Mouse (Mus musculus): ENCODE measurements at regions not wholly inside any gene's neighbourhood (a gene's known extent, or its start where the extent isn't known, plus 50 kb on each side); places are given as distances from the start of the nearest gene placed in this dataset.

- no peak for DNase-seq (ENCODE audit: low spot score in 2 of 2)
Observed at GRCm38 (mm10) chr11:7944956-7945515, 719.3 kb downstream of the Tns3 start.

DNA sequence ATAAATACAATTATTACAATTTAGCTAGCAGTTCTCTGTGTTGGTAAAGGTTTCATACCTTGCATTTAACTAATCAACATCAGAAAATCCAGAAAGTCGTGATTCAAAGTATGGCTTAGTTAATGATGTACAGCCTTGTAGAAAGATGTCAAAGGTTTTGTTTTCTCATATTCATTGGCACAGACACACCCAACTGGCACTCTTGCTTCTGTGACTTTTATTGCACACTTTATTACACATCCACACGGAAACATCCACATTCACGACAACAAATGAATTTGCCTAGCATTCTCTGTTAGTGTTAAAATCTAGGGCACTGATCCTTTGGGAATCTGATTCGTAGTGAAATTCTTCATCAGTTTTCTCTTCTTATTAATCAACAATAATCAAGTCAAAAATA, 720.0 kb downstream of the Tns3 start:
- no peak for DNase-seq (ENCODE audit: low spot score in 2 of 2)

DNA sequence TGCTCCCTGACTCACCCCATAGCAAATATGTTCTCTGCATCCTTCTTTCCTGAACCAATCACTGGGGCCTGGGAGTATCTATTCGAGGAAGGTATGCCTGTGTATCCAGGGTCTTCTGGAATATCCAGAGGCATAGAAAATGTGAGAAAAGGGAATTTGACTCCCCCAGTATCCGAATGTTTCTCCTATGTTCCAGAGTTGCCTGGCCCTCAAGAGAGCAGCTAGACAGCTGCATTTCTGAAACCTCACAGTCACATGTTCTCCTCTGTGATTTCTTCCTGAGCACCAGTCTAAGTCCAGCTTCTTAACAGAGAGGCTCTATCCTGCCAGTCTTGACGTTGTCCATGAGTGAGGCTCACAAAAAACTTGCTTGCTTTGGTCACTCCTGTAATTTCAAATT, 719.9 kb upstream of the Igfbp3 start:
- DNase-seq (ENCODE audit: low spot score in 2 of 2), result no peak

- no peak for DNase-seq (ENCODE audit: low spot score in 2 of 2)
Observed at GRCm38 (mm10) chr11:7932638-7933037, 718.9 kb upstream of the Igfbp3 start.

GRCm38 (mm10) chr11:7931064-7931797, 717.5 kb upstream of the Igfbp3 start:
- DNase-seq (ENCODE audit: low spot score in 2 of 2), result peak in 1 of 2 experiments; percentile 19

DNA sequence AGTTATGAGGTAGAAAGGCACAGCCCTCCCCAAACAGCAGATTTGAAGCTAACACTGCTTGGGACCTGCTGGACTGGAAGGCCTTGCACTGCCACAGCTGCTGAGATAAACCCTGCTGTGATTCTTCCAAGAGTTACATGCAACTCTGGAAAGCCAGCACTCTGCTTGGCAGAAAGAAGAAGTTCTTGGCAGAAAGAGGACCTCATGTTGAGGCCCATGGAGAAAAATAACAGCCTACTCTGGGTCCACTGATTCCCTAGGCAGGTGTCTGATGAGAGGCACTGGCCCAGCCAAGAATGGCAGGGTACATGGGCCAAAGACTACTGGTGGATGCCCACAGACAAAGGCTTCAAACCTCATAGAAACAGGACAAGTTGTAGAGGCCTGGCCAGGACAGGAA, 714.0 kb upstream of the Igfbp3 start:
- DNase-seq (ENCODE audit: low spot score in 2 of 2), result no peak

- DNase-seq (ENCODE audit: low spot score in 2 of 2), result no peak
Observed at GRCm38 (mm10) chr11:7912036-7912435, 698.3 kb upstream of the Igfbp3 start.

DNA sequence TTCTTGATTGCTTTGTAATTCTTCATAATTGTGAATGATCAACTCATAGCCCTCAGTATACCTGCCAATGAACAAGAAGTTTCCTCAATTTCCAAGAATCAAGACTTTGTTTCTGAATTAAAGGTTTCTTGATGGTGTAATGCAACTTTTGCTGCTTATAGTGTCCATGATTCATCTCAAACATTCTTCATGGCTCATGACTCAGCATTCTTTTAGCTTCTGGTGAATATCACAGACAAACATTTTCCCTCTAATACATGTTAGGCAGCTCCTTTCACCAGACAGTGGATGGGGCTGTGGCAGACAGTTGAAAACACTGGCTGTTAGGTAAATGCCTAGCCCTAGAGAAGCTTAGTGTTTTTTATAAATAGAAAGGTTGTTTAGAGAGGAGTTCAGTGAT, 686.5 kb upstream of the Igfbp3 start:
- no peak for DNase-seq (ENCODE audit: low spot score in 2 of 2)

GRCm38 (mm10) chr11:7898204-7898603, 684.5 kb upstream of the Igfbp3 start:
- no peak for DNase-seq (ENCODE audit: low spot score in 2 of 2)

DNA sequence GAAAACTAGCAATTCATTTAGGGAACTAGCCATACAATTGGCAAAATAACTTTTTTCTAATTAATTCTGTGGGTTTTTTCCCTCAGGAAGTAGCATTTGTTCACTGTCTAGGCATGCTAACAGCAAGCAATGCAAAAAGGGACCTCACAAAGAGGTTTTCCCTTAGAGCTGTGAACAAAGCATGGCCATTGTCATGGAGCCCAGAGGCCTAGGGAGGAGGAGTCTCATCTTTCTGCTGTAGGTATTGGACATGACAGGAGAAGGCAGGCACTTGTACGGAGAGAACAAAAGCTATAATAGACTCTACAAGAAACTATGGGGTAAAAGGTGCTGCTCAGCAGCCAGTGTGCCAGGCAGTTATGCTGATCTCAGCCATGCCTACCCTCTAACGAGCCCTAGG, 666.8 kb upstream of the Igfbp3 start:
- DNase-seq (ENCODE audit: low spot score in 2 of 2), result no peak

- DNase-seq (ENCODE audit: low spot score in 2 of 2), result no peak
Observed at GRCm38 (mm10) chr11:7864116-7864515, 650.4 kb upstream of the Igfbp3 start.

DNA sequence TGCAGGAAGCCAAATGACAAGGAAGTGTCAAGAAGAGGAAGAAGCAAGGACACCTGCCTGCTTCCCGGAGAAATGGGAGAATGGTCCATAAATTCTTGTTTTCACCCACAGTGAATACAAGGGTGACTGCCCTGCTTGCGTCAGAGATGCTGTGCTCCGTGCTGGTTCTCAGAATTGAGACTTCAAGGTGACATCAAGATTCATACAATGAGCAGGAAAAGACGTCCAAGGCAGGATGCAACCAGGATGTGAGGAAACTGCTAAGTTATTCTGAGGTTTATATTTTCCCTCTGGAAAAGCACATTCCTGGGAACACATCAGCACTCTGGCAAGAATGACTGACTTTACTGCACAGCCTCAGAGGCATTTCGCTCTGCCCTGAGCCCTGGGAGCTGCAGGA, 650.0 kb upstream of the Igfbp3 start:
- no peak for DNase-seq (ENCODE audit: low spot score in 2 of 2)

GRCm38 (mm10) chr11:7862547-7862946, 648.8 kb upstream of the Igfbp3 start:
- DNase-seq (ENCODE audit: low spot score in 2 of 2), result no peak

GRCm38 (mm10) chr11:7852612-7853011, 638.9 kb upstream of the Igfbp3 start:
- no peak for DNase-seq (ENCODE audit: low spot score in 2 of 2)

DNA sequence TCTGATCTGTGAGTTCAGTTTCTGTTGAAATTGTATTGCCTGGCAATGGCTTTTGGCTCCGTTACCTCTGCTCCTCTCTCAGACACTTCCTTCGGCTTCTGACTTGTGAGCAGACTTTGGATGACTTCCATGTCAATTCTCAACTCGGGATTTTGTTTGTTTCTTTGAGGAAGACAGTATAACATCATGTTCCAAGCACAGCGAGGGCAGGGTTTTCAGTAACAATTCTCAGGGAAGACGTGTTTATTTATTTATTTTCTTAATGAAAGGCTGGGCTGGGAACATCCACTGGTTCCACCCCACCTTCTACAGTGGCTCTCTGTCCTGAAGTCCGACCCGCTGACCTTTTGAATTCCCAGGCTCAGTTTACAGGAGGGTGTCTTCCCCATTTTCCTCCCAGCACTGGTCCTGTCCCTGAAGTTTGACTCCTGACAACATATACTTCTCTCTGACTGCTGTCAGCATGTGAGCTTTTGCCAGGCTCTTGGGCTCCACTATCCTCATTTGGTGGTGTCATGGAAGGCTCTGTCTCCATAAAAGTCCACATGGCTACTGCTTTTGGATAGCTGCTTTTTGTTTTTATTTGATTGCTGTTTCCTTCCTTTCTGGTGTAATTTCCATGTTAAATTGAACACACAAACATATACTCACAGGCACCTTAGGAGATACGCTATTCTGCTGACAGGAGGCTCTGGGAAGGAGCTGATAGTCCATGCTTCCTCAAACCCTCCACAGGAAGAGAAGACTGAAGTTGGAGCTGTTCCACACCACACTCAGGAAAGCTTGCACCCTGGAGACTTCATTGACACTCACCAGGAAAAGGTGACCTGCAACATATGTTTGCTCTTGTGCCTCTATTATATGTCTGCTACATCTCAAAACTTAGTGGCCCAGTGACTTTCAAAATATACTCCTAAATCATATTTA, 624.9 kb upstream of the Igfbp3 start:
- DNase-seq (ENCODE audit: low spot score in 2 of 2), result no peak

DNA sequence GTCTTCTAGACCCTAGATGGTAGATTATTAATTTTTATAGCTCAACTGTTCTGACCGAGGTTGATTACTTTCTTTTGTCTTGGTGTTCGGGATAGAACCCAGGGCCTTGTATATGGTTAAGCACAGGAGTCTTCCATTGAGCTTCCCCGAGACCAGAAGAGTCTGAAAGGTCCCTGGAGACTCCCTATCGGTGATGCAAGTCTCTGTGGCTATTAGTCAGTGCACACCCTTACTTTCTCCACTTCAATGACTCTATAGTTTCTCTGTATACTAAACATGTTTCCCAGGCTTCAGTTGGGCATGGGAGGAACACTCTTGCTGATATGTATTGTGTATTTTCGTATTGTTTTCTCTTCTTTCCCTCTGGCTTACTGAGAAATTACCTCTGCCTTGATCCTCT, 623.8 kb upstream of the Igfbp3 start:
- no peak for DNase-seq (ENCODE audit: low spot score in 2 of 2)

DNA sequence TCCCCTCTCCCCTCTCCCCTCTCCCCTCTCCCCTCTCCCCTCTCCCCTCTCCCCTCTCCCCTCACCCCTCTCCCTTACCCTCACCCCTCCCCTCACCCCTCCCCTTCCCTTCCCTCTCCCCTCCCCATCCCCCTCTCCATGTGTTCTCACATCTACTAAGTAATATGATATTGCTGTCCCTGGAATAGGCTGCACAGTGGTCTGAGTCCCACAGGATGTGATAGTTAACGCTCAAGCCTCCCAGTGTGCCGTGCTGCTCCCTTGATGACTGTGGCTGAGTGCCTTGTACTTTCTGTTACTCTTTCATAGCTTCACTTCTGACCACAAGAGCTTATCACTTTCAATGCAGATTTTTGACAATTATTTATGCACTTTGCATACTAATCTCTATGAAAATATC, 620.4 kb upstream of the Igfbp3 start:
- no peak for DNase-seq (ENCODE audit: low spot score in 2 of 2)

DNA sequence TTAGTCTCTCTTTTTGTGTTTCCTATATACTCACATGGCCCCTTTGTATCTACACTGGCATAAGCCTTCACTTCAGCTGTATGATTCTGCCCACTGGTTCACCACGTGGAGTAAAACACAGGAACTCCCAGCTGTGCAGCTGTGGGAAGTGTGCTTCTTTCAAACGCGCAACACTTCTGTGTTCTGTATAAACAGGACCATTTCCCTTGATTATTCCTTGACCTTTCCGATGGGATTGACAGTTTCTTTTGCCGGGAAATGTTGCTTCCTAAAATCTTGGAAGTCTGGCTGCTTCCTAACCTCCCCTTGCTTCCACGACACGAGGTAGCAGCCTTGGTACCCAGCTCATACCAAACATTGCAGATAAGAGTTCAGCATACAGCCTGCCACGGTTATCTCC, 618.7 kb upstream of the Igfbp3 start:
- no peak for DNase-seq (ENCODE audit: low spot score in 2 of 2)

DNA sequence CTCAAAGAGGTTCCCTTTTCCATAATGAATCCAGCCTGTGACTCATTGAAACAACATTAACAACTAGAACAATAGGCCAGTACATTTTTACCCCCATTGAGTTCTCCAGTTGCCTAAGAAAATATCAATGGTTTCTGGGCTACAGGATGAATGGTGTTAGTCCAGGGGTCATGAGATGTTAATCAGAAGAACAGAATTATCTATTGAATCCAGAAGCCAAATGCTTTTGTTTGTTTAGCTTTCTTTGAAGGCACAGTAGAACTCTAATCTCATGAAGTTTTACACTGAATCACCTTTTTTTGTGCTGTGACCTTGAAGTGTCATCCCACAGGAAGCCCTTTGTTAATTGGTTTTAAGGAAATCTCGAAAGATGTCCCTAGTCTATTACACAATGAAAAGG, 616.0 kb upstream of the Igfbp3 start:
- no peak for DNase-seq (ENCODE audit: low spot score in 2 of 2)

- DNase-seq (ENCODE audit: low spot score in 2 of 2), result no peak
Observed at GRCm38 (mm10) chr11:7828001-7828400, 614.3 kb upstream of the Igfbp3 start.

DNA sequence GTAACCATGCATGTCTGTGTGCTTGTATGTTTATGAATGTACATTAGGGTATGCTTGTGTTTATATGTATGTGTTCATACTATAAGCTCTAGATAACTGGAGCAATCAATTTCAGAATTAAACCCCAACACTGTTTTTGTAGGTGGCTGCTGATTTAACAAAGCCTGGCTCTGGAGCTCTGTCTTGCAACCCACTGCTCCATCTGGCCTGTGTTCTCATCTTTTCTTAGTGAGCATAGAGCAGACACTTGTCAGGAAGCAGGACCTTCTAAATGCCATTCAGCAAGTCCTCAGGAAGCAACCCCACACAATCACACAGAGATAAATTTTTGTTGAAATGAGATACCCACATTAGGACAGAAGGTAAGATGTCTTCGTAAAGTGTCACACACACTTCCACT, 613.7 kb upstream of the Igfbp3 start:
- peak in 1 of 2 experiments; percentile 5 for DNase-seq (ENCODE audit: low spot score in 2 of 2)

GRCm38 (mm10) chr11:7815750-7816149, 602.0 kb upstream of the Igfbp3 start:
- DNase-seq (ENCODE audit: low spot score in 2 of 2), result no peak

Data from left cerebral cortex, adult 18-20 months (tissue).